Mouse (Mus musculus): Measurements from ENCODE around the gene BC049352. TPM values are rescaled to one million over a fixed set of nuclear protein-coding genes. Genes with fewer than 3 reads are reported as not detected.

The BC049352 gene
- polyA plus RNA-seq, 1 experiment from 2014 or later = 6.7 TPM

GRCm38 (mm10) chr9:45251990-45252389, 70.2 kb downstream of the BC049352 start:
- Histone ChIP-seq H3K9me3 (replicated peaks) (no peaks in the 10 kb centered on the region), H3K4me1 (no peaks in the 10 kb centered on the region), H3K27me3 (no peaks in the 10 kb centered on the region), H3K4me2 (replicated peaks) (no peak overlapping the region), H3K9ac (no peak overlapping the region), H3K36me3 (no peaks in the 10 kb centered on the region), H3K27ac (replicated peaks) (no peak overlapping the region), H3K4me3 (replicated peaks) (no peak overlapping the region)
- no peak for ATAC-seq (ENCODE audit: insufficient number of reproducible peaks, low FRiP score, low TSS enrichment, low read depth)
- WGBS = 78% methylated on average over 4 of the region's 4 CpGs

GRCm38 (mm10) chr9:45252395-45252794, 70.6 kb downstream of the BC049352 start:
- 72% methylated on average over 6 of the region's 6 CpGs for WGBS
- no peak overlapping the region for H3K27ac ChIP-seq (replicated peaks)
- H3K4me1 ChIP-seq = no peaks in the 10 kb centered on the region
- no peak for ATAC-seq (ENCODE audit: insufficient number of reproducible peaks, low FRiP score, low TSS enrichment, low read depth)
- no peak overlapping the region for H3K9ac ChIP-seq
- no peaks in the 10 kb centered on the region for H3K36me3 ChIP-seq
- no peak overlapping the region for H3K4me2 ChIP-seq (replicated peaks)
- H3K27me3 ChIP-seq = no peaks in the 10 kb centered on the region
- H3K4me3 ChIP-seq (replicated peaks) = no peak overlapping the region
- no peaks in the 10 kb centered on the region for H3K9me3 ChIP-seq (replicated peaks)

GRCm38 (mm10) chr9:45254021-45254420, 72.2 kb downstream of the BC049352 start:
- Histone ChIP-seq H3K4me2 (replicated peaks) (no peak overlapping the region), H3K27ac (replicated peaks) (no peak overlapping the region), H3K9ac (no peak overlapping the region), H3K36me3 (no peaks in the 10 kb centered on the region), H3K9me3 (replicated peaks) (no peaks in the 10 kb centered on the region), H3K4me3 (replicated peaks) (no peak overlapping the region), H3K4me1 (no peaks in the 10 kb centered on the region), H3K27me3 (no peaks in the 10 kb centered on the region)
- WGBS = 40% methylated on average over 6 of the region's 6 CpGs
- ATAC-seq (ENCODE audit: insufficient number of reproducible peaks, low FRiP score, low TSS enrichment, low read depth) = no peak

- Histone ChIP-seq H3K9ac (no peak overlapping the region), H3K4me1 (no peaks in the 10 kb centered on the region), H3K27ac (replicated peaks) (no peak overlapping the region), H3K9me3 (replicated peaks) (no peaks in the 10 kb centered on the region), H3K27me3 (no peaks in the 10 kb centered on the region), H3K36me3 (no peaks in the 10 kb centered on the region), H3K4me3 (replicated peaks) (no peak overlapping the region), H3K4me2 (replicated peaks) (no peak overlapping the region)
- WGBS = 57% methylated on average over 4 of the region's 4 CpGs
- no peak for ATAC-seq (ENCODE audit: insufficient number of reproducible peaks, low FRiP score, low TSS enrichment, low read depth)
Observed at GRCm38 (mm10) chr9:45254605-45255004, 72.8 kb downstream of the BC049352 start.

- no peak for ATAC-seq (ENCODE audit: insufficient number of reproducible peaks, low FRiP score, low TSS enrichment, low read depth)
- Histone ChIP-seq H3K4me2 (replicated peaks) (no peak overlapping the region), H3K9ac (no peak overlapping the region), H3K4me1 (no peaks in the 10 kb centered on the region), H3K27ac (replicated peaks) (no peak overlapping the region), H3K27me3 (no peaks in the 10 kb centered on the region), H3K9me3 (replicated peaks) (no peaks in the 10 kb centered on the region), H3K4me3 (replicated peaks) (no peak overlapping the region), H3K36me3 (no peaks in the 10 kb centered on the region)
- 81% methylated on average over 4 of the region's 4 CpGs for WGBS
Observed at GRCm38 (mm10) chr9:45255431-45255830, 73.6 kb downstream of the BC049352 start.

GRCm38 (mm10) chr9:45255967-45256366, 74.2 kb downstream of the BC049352 start:
- H3K9ac ChIP-seq = no peak overlapping the region
- no peaks in the 10 kb centered on the region for H3K9me3 ChIP-seq (replicated peaks)
- ATAC-seq (ENCODE audit: insufficient number of reproducible peaks, low FRiP score, low TSS enrichment, low read depth) = no peak
- H3K4me1 ChIP-seq = no peaks in the 10 kb centered on the region
- no peaks in the 10 kb centered on the region for H3K27me3 ChIP-seq
- no peaks in the 10 kb centered on the region for H3K36me3 ChIP-seq
- H3K4me2 ChIP-seq (replicated peaks) = no peak overlapping the region
- no peak overlapping the region for H3K27ac ChIP-seq (replicated peaks)
- 87% methylated on average over 5 of the region's 5 CpGs for WGBS
- H3K4me3 ChIP-seq (replicated peaks) = no peak overlapping the region

- no peaks in the 10 kb centered on the region for H3K4me1 ChIP-seq
- no peak overlapping the region for H3K4me3 ChIP-seq (replicated peaks)
- no peaks in the 10 kb centered on the region for H3K27me3 ChIP-seq
- ATAC-seq (ENCODE audit: insufficient number of reproducible peaks, low FRiP score, low TSS enrichment, low read depth) = no peak
- H3K9me3 ChIP-seq (replicated peaks) = no peaks in the 10 kb centered on the region
- H3K4me2 ChIP-seq (replicated peaks) = no peak overlapping the region
- no peaks in the 10 kb centered on the region for H3K36me3 ChIP-seq
- 78% methylated on average over 13 of the region's 13 CpGs for WGBS
- no peak overlapping the region for H3K27ac ChIP-seq (replicated peaks)
- H3K9ac ChIP-seq = no peak overlapping the region
Observed at GRCm38 (mm10) chr9:45259065-45259464, 77.3 kb downstream of the BC049352 start.

GRCm38 (mm10) chr9:45261466-45261865, 79.7 kb downstream of the BC049352 start:
- H3K4me1 ChIP-seq = no peaks in the 10 kb centered on the region
- no peak overlapping the region for H3K9ac ChIP-seq
- H3K4me2 ChIP-seq (replicated peaks) = no peak overlapping the region
- no peak for ATAC-seq (ENCODE audit: insufficient number of reproducible peaks, low FRiP score, low TSS enrichment, low read depth)
- H3K36me3 ChIP-seq = no peaks in the 10 kb centered on the region
- no peak overlapping the region for H3K4me3 ChIP-seq (replicated peaks)
- H3K27me3 ChIP-seq = no peaks in the 10 kb centered on the region
- no peaks in the 10 kb centered on the region for H3K9me3 ChIP-seq (replicated peaks)
- no peak overlapping the region for H3K27ac ChIP-seq (replicated peaks)
- 53% methylated on average over 4 of the region's 4 CpGs for WGBS

GRCm38 (mm10) chr9:45261872-45262271, 80.1 kb downstream of the BC049352 start:
- Histone ChIP-seq H3K9ac (no peak overlapping the region), H3K27me3 (no peaks in the 10 kb centered on the region), H3K36me3 (no peaks in the 10 kb centered on the region), H3K4me1 (no peaks in the 10 kb centered on the region), H3K9me3 (replicated peaks) (no peaks in the 10 kb centered on the region), H3K27ac (replicated peaks) (no peak overlapping the region), H3K4me3 (replicated peaks) (no peak overlapping the region), H3K4me2 (replicated peaks) (no peak overlapping the region)
- ATAC-seq (ENCODE audit: insufficient number of reproducible peaks, low FRiP score, low TSS enrichment, low read depth) = no peak
- WGBS = 57% methylated on average over 5 of the region's 5 CpGs

- Histone ChIP-seq H3K4me1 (peaks cover 5% of the 10 kb centered on the region), H3K27me3 (peaks cover 35% of the 10 kb centered on the region), H3K9me3 (replicated peaks) (no peaks in the 10 kb centered on the region), H3K4me2 (replicated peaks) (no peak overlapping the region), H3K4me3 (replicated peaks) (no peak overlapping the region), H3K27ac (replicated peaks) (no peak overlapping the region), H3K9ac (no peak overlapping the region), H3K36me3 (no peaks in the 10 kb centered on the region)
- 70% methylated on average over 4 of the region's 4 CpGs for WGBS
- ATAC-seq (ENCODE audit: insufficient number of reproducible peaks, low FRiP score, low TSS enrichment, low read depth) = no peak
Observed at GRCm38 (mm10) chr9:45267099-45267498, 85.3 kb downstream of the BC049352 start.

- WGBS = 53% methylated on average over 4 of the region's 4 CpGs
- Histone ChIP-seq H3K9me3 (replicated peaks) (no peaks in the 10 kb centered on the region), H3K27me3 (peaks cover 35% of the 10 kb centered on the region), H3K9ac (no peak overlapping the region), H3K4me2 (replicated peaks) (no peak overlapping the region), H3K4me3 (replicated peaks) (no peak overlapping the region), H3K4me1 (peaks cover 5% of the 10 kb centered on the region), H3K36me3 (no peaks in the 10 kb centered on the region), H3K27ac (replicated peaks) (no peak overlapping the region)
- ATAC-seq (ENCODE audit: insufficient number of reproducible peaks, low FRiP score, low TSS enrichment, low read depth) = no peak
Observed at GRCm38 (mm10) chr9:45268079-45268478, 86.3 kb downstream of the BC049352 start.

- ATAC-seq (ENCODE audit: insufficient number of reproducible peaks, low FRiP score, low TSS enrichment, low read depth) = no peak
- Histone ChIP-seq H3K9ac (no peak within 1 kb of the TSS), H3K4me2 (replicated peaks) (peak within 1 kb of the TSS; percentile 59), H3K27me3 (peaks cover 35% of the 10 kb centered on the region), H3K36me3 (no peaks in the 10 kb centered on the region), H3K4me1 (peaks cover 5% of the 10 kb centered on the region), H3K9me3 (replicated peaks) (no peaks in the 10 kb centered on the region), H3K4me3 (replicated peaks) (peak within 1 kb of the TSS; percentile 36), H3K27ac (replicated peaks) (no peak within 1 kb of the TSS)
- 6% methylated on average over 36 of the region's 36 CpGs for WGBS
Observed at GRCm38 (mm10) chr9:45268597-45269325, 87.0 kb downstream of the BC049352 start, which contains the start of gene Il10ra. TSS of gene Il10ra (minus strand) at chr9:45269149.
